Mouse (Mus musculus) embryonic fibroblast, embryonic 13.5 days (primary cell): ENCODE measurements around the gene Lyzl4.

ENCODE experiments used
- CTCF ChIP-seq: IDR thresholded peaks from 2 replicates; pipeline ENCODE4 v1.5.1; 2011; ENCODE audit warnings: mild to moderate bottlenecking, control low read depth, low read length, moderate library complexity, borderline replicate concordance; ENCODE audit not compliant: insufficient read depth
- POLR2A ChIP-seq: IDR thresholded peaks from 2 replicates; pipeline ENCODE4 v1.6.1; 2011; ENCODE audit warnings: low read depth, mild to moderate bottlenecking, control low read depth, low read length, moderate library complexity

DNA sequence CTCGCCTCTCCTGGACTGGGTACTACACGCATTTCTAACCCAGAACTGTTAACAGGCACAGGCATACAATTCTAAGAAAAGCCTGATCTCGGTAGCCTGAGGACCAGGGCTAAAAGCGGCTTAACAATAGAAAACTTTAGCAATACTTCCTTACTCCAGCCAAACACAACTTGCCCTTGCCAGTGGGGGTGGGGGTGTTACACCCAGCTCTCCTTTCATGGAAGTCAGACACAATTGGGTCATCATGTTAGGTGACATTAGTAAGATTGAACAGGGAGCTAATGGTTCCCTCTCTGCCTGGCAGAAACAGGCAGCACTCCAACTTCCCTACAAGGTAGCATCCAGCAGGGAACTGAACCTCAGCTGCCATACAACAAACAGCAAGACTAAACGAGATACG, 32.5 kb downstream of the Lyzl4 start:
- TF ChIP-seq POLR2A (no peak), CTCF (no peak)
